Mouse (Mus musculus): Measurements from ENCODE around the gene Aox2. TPM values are rescaled to one million over a fixed set of nuclear protein-coding genes. Genes with fewer than 3 reads are reported as not detected.

Gene Aox2
- polyA plus RNA-seq, 1 experiment from 2014 or later, result 0.04 TPM

Other genes with a start within 250 kb of the Aox2 start
- 0.72 and 0.77 TPM in 2 replicates for gene Aox1, start 248.4 kb upstream of the Aox2 start, polyA plus RNA-seq (2015; fragmentation: Nextera tagmentation; extraction: Ambion mirVana)
- 1.3 and 1.4 TPM in 2 replicates for gene Aox3, start 165.2 kb upstream of the Aox2 start, polyA plus RNA-seq (2015; fragmentation: Nextera tagmentation; extraction: Ambion mirVana)
- 0.02 TPM in 1 of 2 replicates, not detected in the other for gene Aox4, start 67.9 kb upstream of the Aox2 start, polyA plus RNA-seq (2015; fragmentation: Nextera tagmentation; extraction: Ambion mirVana)
- 343 and 360 TPM in 2 replicates for gene Bzw1, start 114.6 kb downstream of the Aox2 start, polyA plus RNA-seq (2015; fragmentation: Nextera tagmentation; extraction: Ambion mirVana)
- gene Clk1, start 145.7 kb downstream of the Aox2 start, polyA plus RNA-seq (2015; fragmentation: Nextera tagmentation; extraction: Ambion mirVana), result 174 and 176 TPM in 2 replicates
- gene Nif3l1, start 166.8 kb downstream of the Aox2 start, polyA plus RNA-seq (2015; fragmentation: Nextera tagmentation; extraction: Ambion mirVana), result 40.4 and 42.4 TPM in 2 replicates
- 49.2 and 54.9 TPM in 2 replicates for gene Ppil3, start 167.2 kb downstream of the Aox2 start, polyA plus RNA-seq (2015; fragmentation: Nextera tagmentation; extraction: Ambion mirVana)
- gene Orc2, start 226.8 kb downstream of the Aox2 start, polyA plus RNA-seq (2015; fragmentation: Nextera tagmentation; extraction: Ambion mirVana), result 26.9 and 30.3 TPM in 2 replicates

Data from lung, embryonic 15.5 days (tissue).